Mouse (Mus musculus) erythroblast, adult 5-6 weeks (primary cell): Measurements from ENCODE around the gene Jmjd1c. TPM values are rescaled to one million over a fixed set of nuclear protein-coding genes. Genes with fewer than 3 reads are reported as not detected.
A peak's percentile ranks its signal among the peaks of the same experiment; 100 is the strongest.

ENCODE experiments used
- ATAC-seq: replicated peaks from 2 replicates; pipeline ENCODE4 v1.8.0; 2016; ENCODE audit warnings: moderate number of reproducible peaks, mild to moderate bottlenecking, moderate TSS enrichment, inconsistent platforms; ENCODE audit not compliant: poor library complexity, low FRiP score, severe bottlenecking
- total RNA-seq, 2 experiments: library from RNA; stranded (forward) in 1 of 2; stranded (reverse) in 1 of 2; fragments of 150-400 nt in 1 of 2; fragments of 200-764, 138-1000 nt in 1 of 2; gene quantifications; 2 replicates each; pipeline versions ENCODE4 v1.2.3 to v1.2.4; 2015 to 2017; ENCODE audit warnings: low replicate concordance in 2 of 2

Jmjd1c gene
- total RNA-seq, 2 experiments from 2014 or later, result 25.4 to 36.3 TPM

- no peak for ATAC-seq
Observed at GRCm38 (mm10) chr10:67183086-67183485, 87.2 kb downstream of the Jmjd1c start.

- ATAC-seq, result no peak
Observed at GRCm38 (mm10) chr10:67184441-67185070, 88.6 kb downstream of the Jmjd1c start.

GRCm38 (mm10) chr10:67185491-67186081 lies 89.7 kb downstream of the Jmjd1c start:
- ATAC-seq, result peak; percentile 92

DNA sequence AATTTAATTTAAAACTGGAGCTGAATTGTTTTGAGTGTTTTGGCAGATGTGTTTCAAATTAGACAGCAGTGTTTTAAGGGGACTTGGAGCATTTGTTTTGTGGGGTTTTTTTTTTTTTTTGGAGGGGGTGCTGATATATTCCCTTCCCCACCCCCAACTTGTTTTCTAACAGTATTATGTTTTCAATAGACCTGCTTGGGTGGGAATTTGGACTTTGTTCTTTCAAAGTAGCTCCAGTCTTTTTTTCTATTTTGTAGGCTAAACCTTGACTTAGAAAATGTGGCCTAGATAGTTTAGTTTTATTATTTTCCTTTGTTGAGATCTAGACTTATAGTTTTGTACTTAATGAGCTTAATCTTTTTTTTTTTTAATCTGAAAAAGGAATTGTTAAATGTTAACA lies 90.6 kb downstream of the Jmjd1c start:
- no peak for ATAC-seq

- ATAC-seq, result peak; percentile 37; the same call in 1 of the 2 replicates
Observed at GRCm38 (mm10) chr10:67187001-67187453, 91.1 kb downstream of the Jmjd1c start.

DNA sequence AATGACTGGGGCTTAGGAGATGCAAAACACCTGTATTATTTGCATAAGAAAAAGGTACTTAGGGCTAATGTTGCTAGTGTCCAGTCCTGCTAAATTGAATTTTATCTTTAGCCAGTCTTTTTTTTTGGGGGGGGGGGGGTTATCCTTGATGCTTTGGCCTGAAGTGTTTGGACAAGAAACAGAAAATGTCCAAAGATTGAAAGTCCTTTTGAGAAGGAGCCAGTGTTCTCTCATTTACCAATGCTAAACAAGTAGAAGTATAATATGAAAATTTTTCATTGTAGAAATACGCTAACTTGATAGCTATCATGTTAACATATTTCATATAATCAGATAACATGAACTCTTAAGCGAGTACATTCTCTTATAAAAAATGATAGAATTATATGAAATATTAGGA lies 92.0 kb downstream of the Jmjd1c start:
- no peak for ATAC-seq

GRCm38 (mm10) chr10:67189057-67189456 lies 93.1 kb downstream of the Jmjd1c start:
- no peak for ATAC-seq

- ATAC-seq, result no peak
Observed at GRCm38 (mm10) chr10:67190261-67190660, 94.3 kb downstream of the Jmjd1c start.

DNA sequence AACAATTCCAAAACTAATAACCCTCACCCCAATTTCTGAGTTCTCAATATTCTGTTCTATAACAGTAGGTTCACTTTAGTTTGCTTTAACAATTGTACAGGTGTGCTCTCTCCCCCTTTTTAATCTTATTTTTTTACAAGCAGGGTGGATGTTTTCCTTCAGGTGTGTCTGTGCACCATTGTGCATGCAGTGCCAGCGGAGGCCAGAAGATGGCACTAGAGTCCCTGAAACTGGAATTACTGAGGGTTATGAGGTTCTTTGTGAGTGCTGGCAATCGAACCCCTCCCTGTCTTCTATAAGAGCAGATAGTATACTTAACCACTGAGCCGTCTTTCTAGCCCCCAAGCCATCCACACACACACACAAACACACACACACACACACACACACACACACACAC lies 96.4 kb downstream of the Jmjd1c start:
- ATAC-seq, result no peak; the same call in 1 of the 2 replicates

DNA sequence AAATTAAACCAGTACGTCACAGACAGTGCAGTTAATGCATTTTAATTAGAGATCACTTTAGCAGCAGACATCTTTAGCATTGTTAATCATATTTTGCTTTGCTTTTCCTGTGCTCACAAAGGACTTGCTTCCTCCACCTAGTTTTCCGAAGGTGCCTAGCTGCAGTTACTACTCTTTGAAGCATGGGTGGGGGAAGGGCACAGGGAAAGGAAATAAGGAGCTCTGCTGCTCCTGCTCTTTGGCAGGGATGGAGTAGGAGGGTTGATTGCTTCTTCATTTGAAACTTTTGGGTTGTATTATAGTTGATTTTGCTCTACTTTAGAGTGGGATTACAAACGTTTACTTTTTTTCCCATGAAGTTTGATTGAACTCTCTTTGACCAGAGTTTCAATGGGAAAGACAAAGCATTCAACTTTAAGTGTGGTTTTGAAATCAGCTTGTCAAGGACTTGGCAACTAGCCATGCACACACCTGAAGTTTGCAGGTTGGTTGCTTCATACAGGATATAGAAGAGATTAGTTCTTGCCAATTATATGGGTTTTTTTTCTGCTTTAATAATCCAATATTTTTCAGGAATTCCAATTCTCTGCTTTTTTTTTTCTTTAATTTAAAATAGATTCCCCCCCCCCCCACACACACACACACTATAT lies 97.2 kb downstream of the Jmjd1c start:
- ATAC-seq, result no peak

- ATAC-seq, result no peak
Observed at GRCm38 (mm10) chr10:67194046-67194445, 98.1 kb downstream of the Jmjd1c start.

DNA sequence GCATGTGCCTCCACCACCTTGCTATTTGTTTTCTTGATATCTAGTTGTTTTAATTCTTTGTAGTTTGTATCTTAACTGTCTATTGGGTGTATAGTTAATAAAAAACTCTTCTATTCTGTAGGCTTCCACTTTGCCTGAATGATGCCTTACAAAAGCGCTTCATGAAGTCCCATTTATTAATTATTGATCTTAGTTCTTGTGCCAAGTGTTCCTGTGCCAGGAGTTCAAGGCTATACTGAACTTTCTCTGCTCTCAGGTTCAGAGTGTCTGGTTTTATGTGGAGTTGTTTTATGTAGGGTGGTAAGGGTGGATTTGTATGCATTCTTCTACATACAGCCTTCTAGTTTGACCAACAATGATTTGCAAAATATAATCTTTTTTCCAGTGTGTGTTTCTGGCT lies 99.7 kb downstream of the Jmjd1c start:
- ATAC-seq, result no peak

- no peak for ATAC-seq
Observed at GRCm38 (mm10) chr10:67197186-67197585, 101.3 kb downstream of the Jmjd1c start.

DNA sequence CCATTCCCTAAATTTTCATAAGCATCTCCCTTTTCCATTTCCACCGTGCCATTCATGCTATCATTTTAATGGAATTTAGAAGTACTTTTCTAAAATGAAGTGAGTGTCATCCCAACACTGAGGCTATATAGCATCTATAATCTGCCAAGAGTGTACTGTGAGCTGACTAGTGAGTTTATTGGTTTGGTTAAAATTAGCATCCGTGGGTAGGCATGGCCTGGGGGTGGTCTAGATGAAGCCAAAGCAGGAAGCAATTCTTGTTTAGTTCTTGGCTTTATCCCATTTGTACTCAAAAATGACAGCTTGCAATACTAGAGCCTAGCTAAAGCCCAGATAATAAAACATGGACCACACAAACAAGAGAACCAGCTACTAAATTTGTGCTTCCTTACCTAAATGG lies 101.9 kb downstream of the Jmjd1c start:
- no peak for ATAC-seq

- no peak for ATAC-seq
Observed at GRCm38 (mm10) chr10:67201769-67202168, 105.8 kb downstream of the Jmjd1c start.

DNA sequence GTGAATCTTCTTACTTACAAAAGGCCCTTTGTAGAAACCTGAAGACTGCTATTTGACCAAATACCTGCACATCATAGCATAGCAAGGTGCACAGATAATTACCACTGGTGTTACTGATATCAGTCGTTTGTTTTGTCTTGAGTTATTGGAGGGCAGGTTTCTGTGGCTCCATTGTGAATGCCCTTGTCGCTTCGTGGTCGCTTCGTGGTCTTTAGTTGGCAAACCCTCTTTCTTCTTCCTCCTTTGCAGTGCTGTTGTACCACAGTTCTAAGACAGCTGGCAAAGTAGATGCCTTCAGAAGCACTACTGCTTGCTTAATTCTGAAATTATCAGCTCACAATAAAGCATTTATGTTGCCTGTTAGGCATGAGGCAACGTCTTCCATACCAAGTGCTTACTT lies 106.5 kb downstream of the Jmjd1c start:
- no peak for ATAC-seq

GRCm38 (mm10) chr10:67204652-67205407 lies 108.9 kb downstream of the Jmjd1c start:
- ATAC-seq, result no peak

DNA sequence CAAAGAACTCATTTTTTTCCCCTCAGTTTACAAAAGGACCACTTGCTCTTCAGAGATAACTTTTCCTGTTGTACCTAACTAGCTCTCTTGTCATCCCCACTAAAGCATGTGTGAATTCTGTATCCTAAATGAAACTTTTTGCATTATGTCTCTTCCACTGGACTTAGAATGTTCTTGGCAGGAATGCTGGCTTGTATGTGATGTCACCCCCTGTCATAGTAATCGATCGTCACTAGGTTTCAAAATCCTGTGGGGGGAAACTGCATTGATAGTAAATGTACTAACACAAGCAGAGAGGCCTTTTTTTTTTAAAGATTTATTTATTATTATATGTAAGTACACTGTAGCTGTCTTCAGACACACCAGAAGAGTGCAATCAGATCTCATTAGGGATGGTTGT lies 112.0 kb downstream of the Jmjd1c start:
- no peak for ATAC-seq

- no peak for ATAC-seq
Observed at GRCm38 (mm10) chr10:67209916-67210675, 114.2 kb downstream of the Jmjd1c start.

GRCm38 (mm10) chr10:67212031-67212430 lies 116.1 kb downstream of the Jmjd1c start:
- no peak for ATAC-seq
